Comparison of ENCODE assay signal across 1 mouse cellular context in the genomic region with DNA sequence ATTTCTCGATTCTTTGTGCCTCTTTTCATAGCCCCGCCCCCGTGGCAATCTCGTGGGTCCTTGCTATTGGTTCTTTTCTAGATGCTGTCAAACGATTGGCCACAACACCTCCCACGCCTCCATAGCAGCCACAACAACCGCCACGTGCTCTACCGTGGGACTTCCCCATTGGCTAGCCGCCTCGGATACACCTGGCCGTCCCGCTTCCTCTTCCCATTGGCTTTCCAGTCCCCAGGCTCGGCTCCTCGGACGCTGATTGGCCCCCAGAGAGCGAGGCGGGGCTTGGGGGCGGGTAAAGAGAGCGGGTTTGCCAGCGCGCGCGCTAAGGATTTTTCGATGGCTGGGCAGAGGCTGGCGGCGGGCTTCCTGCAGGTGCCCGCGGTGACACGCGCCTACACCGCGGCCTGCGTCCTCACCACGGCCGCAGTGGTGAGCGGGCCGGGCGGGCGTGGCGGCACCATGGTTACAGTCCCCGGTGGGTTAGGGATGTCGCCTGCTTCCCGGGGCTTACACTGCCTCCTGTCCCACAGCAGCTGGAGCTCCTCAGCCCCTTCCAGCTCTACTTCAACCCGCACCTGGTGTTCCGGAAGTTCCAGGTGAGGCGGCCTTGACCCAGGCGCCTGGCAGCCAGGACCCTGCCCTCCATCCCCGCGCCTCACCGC.
TF ChIP-seq lines count a peak whose summit lies in the region.

A gene (plus strand): TSS at position 325 of the 662 bp plus-strand sequence.

TF ChIP-seq in MEL, 35 proteins besides CTCF, POLR2A, EP300 and RAD21 (continued from another document):
- TF ChIP-seq MYB (IDR thresholded peaks at IDR 0.05; ENCODE audit: low read depth, low read length): no peak
- no peak for TF ChIP-seq NELFE (IDR thresholded peaks at IDR 0.05; ENCODE audit: low read depth, low read length)
- TF ChIP-seq SMC3 (IDR thresholded peaks at IDR 0.05; ENCODE audit: low read depth, low read length): 0 out of 2 replicates have a peak, but pooled peaks have one; percentile 3
- TF ChIP-seq TAL1 (IDR thresholded peaks at IDR 0.05; ENCODE audit: low read length): no peak
- TF ChIP-seq USF2 (IDR thresholded peaks at IDR 0.05; ENCODE audit: borderline replicate concordance in 1 of 2, insufficient read depth in 1 of 2, low read depth in 1 of 2, low read length in 2 of 2): no peak
- no peak for TF ChIP-seq MAZ (IDR thresholded peaks at IDR 0.05; ENCODE audit: low read depth, low read length)
- no peak for TF ChIP-seq GATA1 (IDR thresholded peaks at IDR 0.05; ENCODE audit: low read depth, low read length)
- no peak for TF ChIP-seq ZKSCAN1 (IDR thresholded peaks at IDR 0.05; ENCODE audit: low read depth, low read length)
